Mouse (Mus musculus) forebrain, embryonic 14.5 days (tissue): ENCODE measurements around the gene Tcp10a. TPM values are rescaled to one million over a fixed set of nuclear protein-coding genes. Genes with fewer than 3 reads are reported as not detected.
"Not testable (repeated sequence)": the region's sequence is repeated elsewhere in the genome, so short reads cannot be mapped to it uniquely, and the experiment has no call there.

Source experiments
- ATAC-seq: fragments of 200-750 bp; cut with Nextera tagmentation; 2 replicates; pipeline ENCODE4 v1.8.0; 2017; ENCODE audit warnings: mild to moderate bottlenecking, moderate library complexity
- DNase-seq: peaks from one replicate; pipeline ENCODE4 v3.0.0-alpha.2; 2015; ENCODE audit warnings: low spot score
- H3K27ac ChIP-seq: fragments of 300-500 bp; sonication (generic); 2 replicates; pipeline ENCODE4 v1.5.1; 2014; ENCODE audit warnings: low read depth, mild to moderate bottlenecking, control low read depth, low read length, moderate library complexity
- H3K27me3 ChIP-seq: fragments of 300-500 bp; sonication (generic); replicated peaks from 2 replicates; pipeline ENCODE4 v1.6.1; 2014; ENCODE audit warnings: low read length, control low read depth, mixed read lengths; ENCODE audit not compliant: control insufficient read depth, insufficient read depth
- H3K36me3 ChIP-seq: fragments of 300-500 bp; sonication (generic); 2 replicates; pipeline ENCODE4 v1.6.1; 2014; ENCODE audit warnings: low read length, control low read depth; ENCODE audit not compliant: control insufficient read depth, insufficient read depth
- H3K4me1 ChIP-seq: fragments of 300-500 bp; sonication (generic); 2 replicates; pipeline ENCODE4 v1.6.1; 2014; ENCODE audit warnings: antibody characterized with exemption, low read length, control low read depth; ENCODE audit not compliant: control insufficient read depth, insufficient read depth
- H3K4me2 ChIP-seq: fragments of 300-500 bp; sonication (generic); 2 replicates; pipeline ENCODE4 v1.6.1; 2014; ENCODE audit warnings: mild to moderate bottlenecking, control low read depth, low read length
- H3K4me3 ChIP-seq: fragments of 300-500 bp; sonication (generic); 2 replicates; pipeline ENCODE4 v1.5.1; 2014; ENCODE audit warnings: low read depth, low read length, control low read depth
- H3K9ac ChIP-seq: fragments of 300-500 bp; sonication (generic); 2 replicates; pipeline ENCODE4 v1.6.1; 2014; ENCODE audit warnings: mild to moderate bottlenecking, low read length, control low read depth, moderate library complexity
- H3K9me3 ChIP-seq: fragments of 300-500 bp; sonication (generic); replicated peaks from 2 replicates; pipeline ENCODE4 v1.6.1; 2016; ENCODE audit warnings: low read length, control low read depth, mixed read lengths; ENCODE audit not compliant: control insufficient read depth
- WGBS: fragments of 180-500 bp; shearing (Covaris S2); extraction: QIAGEN DNeasy Blood & Tissue Kit; methylation state at CpG from one replicate; pipeline ENCODE4 v1.1.7; 2014; 5-methylcytosine and 5-hydroxymethylcytosine counted together
- polyA plus RNA-seq: library from polyadenylated mRNA; unstranded; fragments of >200 nt; fragmentation: Nextera tagmentation; extraction: Ambion mirVana; gene quantifications from 2 replicates; pipeline ENCODE4 v1.2.1, GENCODE M21; 2014

Tcp10a gene
- polyA plus RNA-seq, 1 experiment from 2014 or later = not detected

DNA sequence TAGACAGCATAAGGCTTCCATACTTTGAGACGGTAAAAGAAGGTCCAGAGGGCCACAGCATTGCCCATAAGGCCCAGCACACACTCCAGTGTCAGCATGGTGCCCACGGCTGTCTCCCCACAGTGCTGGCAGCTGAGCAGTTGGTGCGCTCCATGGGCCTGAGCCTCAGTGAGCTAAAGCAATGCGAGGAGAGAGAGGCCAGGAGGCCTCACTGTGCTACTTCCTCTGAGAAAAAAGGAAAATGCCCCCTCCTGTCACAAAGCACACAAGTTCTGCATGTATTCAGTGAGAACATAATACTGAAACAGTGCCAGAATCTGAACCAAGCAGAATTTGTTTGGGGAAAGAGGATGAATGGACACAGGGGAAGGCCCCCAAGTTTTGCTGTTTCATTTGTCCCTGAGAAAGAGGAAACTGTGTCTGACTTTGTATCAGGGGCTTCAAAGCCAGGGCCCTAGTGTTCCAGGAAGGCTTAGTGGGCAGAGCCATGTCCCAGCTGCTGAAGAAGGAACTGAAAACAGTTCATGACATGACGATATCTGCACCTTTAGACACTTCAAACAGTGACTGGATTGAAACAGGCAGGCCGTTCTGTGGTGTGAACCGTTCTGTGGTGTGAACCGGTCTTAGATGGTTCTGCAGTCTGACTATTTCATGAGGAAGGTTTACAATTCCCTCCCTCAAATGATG lies 8.6 kb upstream of the Tcp10a start:
- not testable (repeated sequence) for H3K27ac ChIP-seq, ATAC-seq, H3K36me3 ChIP-seq, H3K4me2 ChIP-seq, H3K9ac ChIP-seq, H3K4me3 ChIP-seq, DNase-seq, H3K9me3 ChIP-seq, H3K27me3 ChIP-seq, H3K4me1 ChIP-seq
- WGBS = 92% methylated on average over 6 of the region's 8 CpGs

DNA sequence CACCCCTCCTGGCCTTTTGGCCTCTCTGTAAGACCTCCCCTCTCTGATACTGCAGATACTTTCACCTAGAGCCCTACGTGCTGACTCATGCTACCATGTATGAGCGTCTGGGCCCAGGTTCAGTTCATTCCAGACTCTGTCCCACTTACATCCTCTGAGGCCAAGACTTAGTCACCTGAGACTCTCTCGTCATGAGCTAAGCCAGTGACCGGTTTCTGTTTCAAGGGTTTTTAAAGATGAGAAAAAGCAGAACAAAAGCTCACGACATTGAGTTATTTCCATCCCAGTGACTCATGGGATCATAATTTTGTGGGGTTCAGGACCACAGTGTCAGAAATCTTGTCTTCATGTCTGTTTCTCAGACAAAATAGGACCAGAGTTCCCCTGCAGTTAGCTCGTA lies 4.7 kb upstream of the Tcp10a start:
- ATAC-seq, H3K4me2 ChIP-seq, H3K27ac ChIP-seq, DNase-seq, H3K36me3 ChIP-seq, H3K9ac ChIP-seq, H3K27me3 ChIP-seq, H3K4me3 ChIP-seq, H3K4me1 ChIP-seq, H3K9me3 ChIP-seq: not testable (repeated sequence)
- WGBS = 92% methylated on average over 6 of the region's 6 CpGs

DNA sequence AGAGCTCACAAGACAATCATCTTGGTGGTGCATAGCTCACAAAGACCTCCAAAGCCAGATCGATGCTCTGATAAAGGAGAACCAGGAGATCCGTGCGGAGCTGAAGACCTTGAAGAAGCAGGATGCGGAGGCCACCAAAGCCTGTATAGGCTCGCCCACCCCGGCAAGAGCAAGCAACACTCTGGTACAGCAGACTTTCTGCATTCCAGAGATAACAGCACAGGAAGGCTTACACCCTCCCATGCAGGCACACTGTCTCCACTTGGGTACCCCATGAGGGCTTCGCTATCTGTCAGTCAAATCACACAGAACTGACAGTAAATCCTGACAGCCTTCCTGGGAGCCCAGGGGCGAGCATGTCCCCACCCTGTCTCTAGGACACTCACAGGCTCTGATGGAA lies 2.0 kb downstream of the Tcp10a start:
- H3K4me2 ChIP-seq, H3K9ac ChIP-seq, H3K4me3 ChIP-seq, H3K36me3 ChIP-seq, H3K4me1 ChIP-seq, H3K27me3 ChIP-seq, DNase-seq, ATAC-seq, H3K27ac ChIP-seq, H3K9me3 ChIP-seq: not testable (repeated sequence)
- WGBS = 85% methylated on average over 3 of the region's 8 CpGs

DNA sequence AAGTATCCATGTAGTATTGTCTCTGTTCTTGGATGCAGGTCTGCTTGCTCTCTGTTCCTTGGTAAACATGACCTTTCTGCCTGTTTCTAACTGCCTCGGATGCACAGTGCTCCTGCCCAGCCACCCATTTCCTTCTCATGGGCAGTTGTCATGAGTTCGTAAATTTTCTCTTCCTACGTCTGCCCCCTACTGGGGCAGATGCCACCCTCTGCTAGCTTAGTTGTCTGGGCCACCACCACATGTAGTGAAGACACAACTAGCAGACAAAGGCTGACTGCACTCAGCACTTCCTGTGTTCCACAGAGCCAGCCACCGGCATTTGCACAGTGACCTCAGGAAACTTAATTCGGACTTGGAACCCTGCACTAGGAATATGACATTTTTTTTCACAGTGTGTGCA lies 8.3 kb downstream of the Tcp10a start:
- not testable (repeated sequence) for H3K27me3 ChIP-seq, H3K4me1 ChIP-seq, H3K4me2 ChIP-seq, DNase-seq, H3K27ac ChIP-seq, H3K36me3 ChIP-seq, H3K4me3 ChIP-seq, H3K9ac ChIP-seq, ATAC-seq, H3K9me3 ChIP-seq
- 86% methylated on average over 3 of the region's 5 CpGs for WGBS

DNA sequence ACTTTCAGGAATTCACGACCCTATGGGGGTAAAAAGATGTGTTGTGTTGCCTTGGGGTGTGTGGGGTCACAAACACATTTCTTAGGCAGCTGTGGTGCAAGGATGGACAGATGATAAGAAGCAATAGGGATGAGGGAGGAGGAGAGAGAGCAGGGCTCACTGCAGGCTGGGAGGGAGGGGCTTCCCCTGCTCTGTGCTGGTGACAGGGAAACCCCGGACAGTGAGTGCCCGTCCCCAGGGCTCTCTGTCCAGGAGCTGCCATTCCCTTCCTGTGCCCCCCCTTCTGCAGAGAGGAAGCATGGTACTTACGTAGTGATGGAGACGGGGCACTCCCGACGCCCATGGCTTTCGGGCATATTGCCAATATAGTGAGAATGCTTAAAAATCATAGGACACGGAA lies 12.9 kb downstream of the Tcp10a start:
- WGBS = 87% methylated on average over 7 of the region's 9 CpGs
- not testable (repeated sequence) for DNase-seq, H3K4me1 ChIP-seq, H3K4me2 ChIP-seq, H3K36me3 ChIP-seq, ATAC-seq, H3K9me3 ChIP-seq, H3K27ac ChIP-seq, H3K4me3 ChIP-seq, H3K9ac ChIP-seq, H3K27me3 ChIP-seq

DNA sequence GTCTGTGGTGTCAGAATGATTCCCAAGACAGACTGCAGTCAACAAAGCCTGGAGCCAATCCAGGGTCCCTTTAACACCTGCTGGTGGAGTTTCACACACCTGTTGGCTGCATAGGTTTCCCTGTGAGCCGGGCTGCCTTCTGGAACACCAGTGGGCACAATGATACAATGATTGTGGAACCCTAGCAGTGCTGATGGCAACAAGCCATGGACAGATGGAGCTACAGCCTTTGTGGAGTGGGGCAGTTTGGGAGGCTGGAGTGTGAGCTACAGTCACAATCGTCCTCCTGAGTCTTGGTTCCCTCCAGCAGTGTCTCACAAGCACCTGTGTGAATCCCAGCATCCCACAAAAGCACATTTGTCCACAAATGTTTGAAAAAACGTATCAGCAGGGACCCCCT lies 24.3 kb downstream of the Tcp10a start:
- not testable (repeated sequence) for H3K27ac ChIP-seq, H3K27me3 ChIP-seq, H3K4me3 ChIP-seq, H3K4me2 ChIP-seq, H3K9me3 ChIP-seq, H3K36me3 ChIP-seq, H3K4me1 ChIP-seq, H3K9ac ChIP-seq
- WGBS = 54% methylated on average over 2 of the region's 3 CpGs
- DNase-seq (peak; percentile 24), ATAC-seq (peak; percentile 69; the same call in 1 of the 2 replicates)

DNA sequence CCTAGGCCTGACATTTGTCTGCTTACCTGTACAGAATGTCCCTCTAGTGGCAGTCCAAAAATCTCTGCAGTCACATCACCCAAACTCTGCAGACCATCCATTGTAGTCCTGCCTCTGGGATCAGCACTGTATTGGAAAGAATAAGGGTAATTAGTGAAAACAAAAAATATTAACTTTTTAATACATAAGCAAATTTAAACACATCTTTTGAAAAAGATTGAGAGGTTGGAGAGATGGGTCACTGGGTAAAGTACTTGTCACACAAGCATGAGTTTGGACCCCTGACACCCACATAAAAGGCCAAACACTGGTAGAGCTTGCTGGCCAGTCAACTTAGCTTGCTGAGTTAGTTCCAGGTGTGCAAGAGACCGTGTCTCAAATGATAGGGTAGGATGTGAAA lies 28.1 kb downstream of the Tcp10a start, which contains the start of gene Ttll2:
Gene Ttll2 (minus strand): TSS at position 101 of the 400 bp plus-strand sequence.
- H3K4me1 ChIP-seq, H3K27ac ChIP-seq, H3K4me2 ChIP-seq, ATAC-seq, H3K9ac ChIP-seq, H3K27me3 ChIP-seq, H3K36me3 ChIP-seq, DNase-seq, H3K4me3 ChIP-seq, H3K9me3 ChIP-seq: not testable (repeated sequence)
- WGBS = 92% methylated on average over 1 of the region's 1 CpGs

DNA sequence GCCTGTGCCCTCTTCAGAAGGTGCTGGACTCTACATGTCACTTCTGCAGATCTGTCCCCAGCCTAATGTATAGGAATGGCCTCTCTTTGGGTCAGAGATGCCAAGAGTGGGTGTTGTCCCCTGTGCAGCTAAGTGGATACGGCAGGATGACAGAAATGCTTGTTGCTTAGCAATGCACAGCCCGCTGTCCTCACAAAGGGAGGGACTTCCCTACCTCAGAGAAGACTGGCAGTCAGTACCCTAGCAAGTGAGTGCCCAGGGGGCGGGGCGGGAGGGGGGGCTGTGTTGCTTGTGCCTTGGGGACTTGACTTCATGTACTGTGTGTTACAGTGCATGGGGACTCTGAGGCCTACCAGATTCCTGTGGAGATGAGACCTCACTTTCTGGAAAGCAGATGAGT lies 35.4 kb downstream of the Tcp10a start:
- not testable (repeated sequence) for H3K27ac ChIP-seq, H3K4me1 ChIP-seq, H3K4me2 ChIP-seq, H3K9me3 ChIP-seq, H3K27me3 ChIP-seq, H3K9ac ChIP-seq, H3K4me3 ChIP-seq, DNase-seq, ATAC-seq, H3K36me3 ChIP-seq
- WGBS = 75% methylated on average over 4 of the region's 4 CpGs

DNA sequence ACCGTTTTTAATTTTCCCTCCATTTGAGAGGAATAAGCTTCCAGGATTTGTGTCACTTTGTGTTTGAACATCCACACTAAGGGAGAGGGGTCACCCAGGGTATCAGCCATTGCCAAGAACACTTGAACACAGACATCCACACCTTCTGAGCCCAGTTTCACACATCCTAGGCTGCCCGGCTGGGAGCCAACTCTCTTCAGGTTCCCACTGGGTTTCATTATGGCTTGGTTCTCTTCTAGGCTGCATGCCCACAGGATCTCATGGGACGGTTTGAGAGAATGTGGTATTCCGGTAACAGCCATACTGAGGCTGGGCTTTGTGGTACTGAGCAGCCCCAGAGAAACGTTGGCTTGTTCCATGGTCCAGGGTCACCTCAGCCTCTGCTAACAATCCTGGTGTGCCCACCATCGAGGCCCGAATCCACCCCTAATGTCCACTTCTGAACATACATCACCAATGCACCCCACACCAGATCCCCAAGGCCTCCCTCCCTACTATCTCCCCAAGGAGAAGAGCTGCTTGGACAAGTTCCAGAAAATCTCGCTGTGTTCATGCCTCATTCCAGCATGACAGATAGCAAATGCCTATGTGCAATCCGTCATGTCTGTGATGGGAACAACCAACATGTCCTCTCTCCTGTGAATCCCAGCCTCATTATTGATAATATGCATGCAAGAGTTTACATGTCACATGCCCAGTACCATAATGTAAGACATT lies 36.5 kb downstream of the Tcp10a start:
- not testable (repeated sequence) for H3K4me2 ChIP-seq, H3K27me3 ChIP-seq, H3K4me3 ChIP-seq, H3K9ac ChIP-seq, H3K4me1 ChIP-seq, H3K9me3 ChIP-seq, H3K36me3 ChIP-seq, H3K27ac ChIP-seq
- 73% methylated on average over 9 of the region's 9 CpGs for WGBS
- DNase-seq (peak; percentile 19), ATAC-seq (peak; percentile 44; the same call in 1 of the 2 replicates)
